Mouse (Mus musculus): Measurements from ENCODE around the gene Tecr.
"Not testable (repeated sequence)": the region's sequence is repeated elsewhere in the genome, so short reads cannot be mapped to it uniquely, and the experiment has no call there.

Tecr gene

GRCm38 (mm10) chr8:83618566-83618965 lies 10.8 kb upstream of the Tecr start:
- no peak for DNase-seq (ENCODE audit: low spot score in 2 of 2)

GRCm38 (mm10) chr8:83617111-83617510 lies 9.3 kb upstream of the Tecr start:
- peak in 1 of 2 experiments; percentile 64 for DNase-seq (ENCODE audit: low spot score in 2 of 2)

GRCm38 (mm10) chr8:83616625-83617024 lies 8.9 kb upstream of the Tecr start:
- DNase-seq (ENCODE audit: low spot score in 2 of 2) = no peak

- no peak for DNase-seq (ENCODE audit: low spot score in 2 of 2)
Observed at GRCm38 (mm10) chr8:83613695-83614094, 5.9 kb upstream of the Tecr start.

- DNase-seq (ENCODE audit: low spot score in 2 of 2) = no peak
Observed at GRCm38 (mm10) chr8:83611921-83612320, 4.2 kb upstream of the Tecr start.

GRCm38 (mm10) chr8:83609547-83610180 lies 1.9 kb upstream of the Tecr start:
- DNase-seq (ENCODE audit: low spot score in 2 of 2) = no peak

GRCm38 (mm10) chr8:83609086-83609485 lies 1.3 kb upstream of the Tecr start:
- DNase-seq (ENCODE audit: low spot score in 2 of 2) = no peak

- DNase-seq (ENCODE audit: low spot score in 2 of 2) = peak; percentile 83 to 85
Observed at GRCm38 (mm10) chr8:83608398-83608829, 643 bp upstream of the Tecr start.

GRCm38 (mm10) chr8:83602650-83603029 lies 5.1 kb downstream of the Tecr start:
- no peak for DNase-seq (ENCODE audit: low spot score in 2 of 2)

- no peak for DNase-seq (ENCODE audit: low spot score in 2 of 2)
Observed at GRCm38 (mm10) chr8:83599814-83600213, 8.0 kb downstream of the Tecr start.

- no peak for DNase-seq (ENCODE audit: low spot score in 2 of 2)
Observed at GRCm38 (mm10) chr8:83598146-83598545, 9.6 kb downstream of the Tecr start.

GRCm38 (mm10) chr8:83596369-83596768 lies 11.4 kb downstream of the Tecr start:
- DNase-seq (ENCODE audit: low spot score in 2 of 2) = no peak

- DNase-seq (ENCODE audit: low spot score in 2 of 2) = not testable (repeated sequence)
Observed at GRCm38 (mm10) chr8:83595050-83595345, 12.8 kb downstream of the Tecr start.

- DNase-seq (ENCODE audit: low spot score in 2 of 2) = peak; percentile 95 to 97
Observed at GRCm38 (mm10) chr8:83594167-83595049, 13.4 kb downstream of the Tecr start.

GRCm38 (mm10) chr8:83593325-83594166 lies 14.2 kb downstream of the Tecr start:
- no peak for DNase-seq (ENCODE audit: low spot score in 2 of 2)

GRCm38 (mm10) chr8:83592682-83593081 lies 15.1 kb downstream of the Tecr start:
- no peak for DNase-seq (ENCODE audit: low spot score in 2 of 2)

GRCm38 (mm10) chr8:83590488-83591023 lies 17.2 kb downstream of the Tecr start:
- DNase-seq (ENCODE audit: low spot score in 2 of 2) = no peak

GRCm38 (mm10) chr8:83588886-83589285 lies 18.9 kb downstream of the Tecr start:
- DNase-seq (ENCODE audit: low spot score in 2 of 2) = no peak

GRCm38 (mm10) chr8:83587644-83588043 lies 20.1 kb downstream of the Tecr start:
- no peak for DNase-seq (ENCODE audit: low spot score in 2 of 2)

- DNase-seq (ENCODE audit: low spot score in 2 of 2) = no peak
Observed at GRCm38 (mm10) chr8:83585333-83585732, 22.4 kb downstream of the Tecr start.

GRCm38 (mm10) chr8:83584771-83585170 lies 23.0 kb downstream of the Tecr start:
- DNase-seq (ENCODE audit: low spot score in 2 of 2) = no peak

- no peak for DNase-seq (ENCODE audit: low spot score in 2 of 2)
Observed at GRCm38 (mm10) chr8:83583236-83583635, 24.5 kb downstream of the Tecr start.

All from frontal cortex, postnatal 36 days (tissue).